Mouse (Mus musculus): ENCODE measurements at regions not wholly inside any gene's neighbourhood (a gene's known extent, or its start where the extent isn't known, plus 50 kb on each side); places are given as distances from the start of the nearest gene placed in this dataset.

DNA sequence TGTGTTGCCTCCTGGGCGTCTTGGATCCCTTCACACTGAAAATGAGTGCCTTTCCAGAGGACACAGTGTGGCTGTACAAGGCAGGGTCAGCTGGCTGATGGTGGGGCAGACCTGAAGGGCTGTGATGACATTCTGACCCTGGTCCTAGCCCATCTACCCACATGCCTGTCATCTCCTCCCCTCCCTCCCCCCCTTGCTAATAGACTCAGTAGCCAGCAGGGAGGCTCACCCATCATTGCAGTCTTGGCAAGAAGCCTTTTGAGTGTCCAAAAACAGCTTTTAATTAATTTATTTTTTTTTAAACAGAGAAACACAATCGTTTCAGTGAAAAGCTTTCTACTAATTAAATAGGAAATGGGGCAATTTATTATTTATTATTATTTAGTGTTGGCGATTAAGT is 67.0 kb upstream of the Ssx2ip start:
- H3K36me3 ChIP-seq (ENCODE audit: control insufficient read depth, insufficient read depth, low read length) = no peaks in the 10 kb centered on the region
- H3K27ac ChIP-seq (ENCODE audit: low read length) = peak overlapping the region; percentile 22; the same call in 1 of the 2 replicates
- no peak overlapping the region for H3K9ac ChIP-seq (ENCODE audit: low read length)
- H3K4me2 ChIP-seq (ENCODE audit: low read depth, low read length) = peak overlapping the region; percentile 49
- H3K4me3 ChIP-seq (ENCODE audit: low read length) = no peak overlapping the region; the same call in 1 of the 2 replicates
- peaks cover 13% of the 10 kb centered on the region for H3K4me1 ChIP-seq (replicated peaks; ENCODE audit: control insufficient read depth, insufficient read depth, low read length)
- ATAC-seq (ENCODE audit: low read depth) = 0 out of 2 replicates have a peak, but pooled peaks have one; percentile 23
- H3K9me3 ChIP-seq (ENCODE audit: control insufficient read depth, low read length) = no peaks in the 10 kb centered on the region
- 51% methylated on average over 3 of the region's 3 CpGs for WGBS
- no peaks in the 10 kb centered on the region for H3K27me3 ChIP-seq (ENCODE audit: control insufficient read depth, insufficient read depth, low read depth, low read length)

- peak overlapping the region; percentile 55 for H3K27ac ChIP-seq (ENCODE audit: low read length)
- peak; percentile 81 for ATAC-seq (ENCODE audit: low read depth)
- WGBS = 16% methylated on average over 7 of the region's 7 CpGs
Observed at GRCm38 (mm10) chr3:146337861-146338281, 66.6 kb upstream of the Ssx2ip start.

GRCm38 (mm10) chr3:146338445-146338844 is 66.0 kb upstream of the Ssx2ip start:
- peaks cover 13% of the 10 kb centered on the region for H3K4me1 ChIP-seq (replicated peaks; ENCODE audit: control insufficient read depth, insufficient read depth, low read length)
- H3K4me2 ChIP-seq (ENCODE audit: low read depth, low read length) = 0 out of 2 replicates have a peak overlapping the region, but pooled peaks have one; percentile 49
- H3K9ac ChIP-seq (ENCODE audit: low read length) = no peak overlapping the region
- 46% methylated on average over 9 of the region's 9 CpGs for WGBS
- H3K9me3 ChIP-seq (ENCODE audit: control insufficient read depth, low read length) = no peaks in the 10 kb centered on the region
- no peaks in the 10 kb centered on the region for H3K36me3 ChIP-seq (ENCODE audit: control insufficient read depth, insufficient read depth, low read length)
- no peaks in the 10 kb centered on the region for H3K27me3 ChIP-seq (ENCODE audit: control insufficient read depth, insufficient read depth, low read depth, low read length)
- ATAC-seq (ENCODE audit: low read depth) = no peak
- peak overlapping the region; percentile 55; the same call in 1 of the 2 replicates for H3K27ac ChIP-seq (ENCODE audit: low read length)
- H3K4me3 ChIP-seq (ENCODE audit: low read length) = no peak overlapping the region

More at GRCm38 (mm10) chr3:146337861-146338281, 66.6 kb upstream of the Ssx2ip start:
- Histone ChIP-seq H3K4me2 (ENCODE audit: low read depth, low read length) (peak overlapping the region; percentile 49), H3K9ac (ENCODE audit: low read length) (peak overlapping the region; percentile 26; the same call in 1 of the 2 replicates), H3K27me3 (ENCODE audit: control insufficient read depth, insufficient read depth, low read depth, low read length) (no peaks in the 10 kb centered on the region), H3K4me3 (ENCODE audit: low read length) (peak overlapping the region; percentile 28), H3K9me3 (ENCODE audit: control insufficient read depth, low read length) (no peaks in the 10 kb centered on the region), H3K36me3 (ENCODE audit: control insufficient read depth, insufficient read depth, low read length) (no peaks in the 10 kb centered on the region), H3K4me1 (replicated peaks; ENCODE audit: control insufficient read depth, insufficient read depth, low read length) (peaks cover 13% of the 10 kb centered on the region)

- 48% methylated on average over 12 of the region's 12 CpGs for WGBS
- no peak overlapping the region for H3K27ac ChIP-seq (ENCODE audit: low read length)
- H3K9me3 ChIP-seq (ENCODE audit: control insufficient read depth, low read length) = no peaks in the 10 kb centered on the region
- no peak overlapping the region for H3K4me2 ChIP-seq (ENCODE audit: low read depth, low read length)
- H3K36me3 ChIP-seq (ENCODE audit: control insufficient read depth, insufficient read depth, low read length) = no peaks in the 10 kb centered on the region
- no peaks in the 10 kb centered on the region for H3K27me3 ChIP-seq (ENCODE audit: control insufficient read depth, insufficient read depth, low read depth, low read length)
- H3K4me3 ChIP-seq (ENCODE audit: low read length) = no peak overlapping the region
- no peak for ATAC-seq (ENCODE audit: low read depth)
- peaks cover 15% of the 10 kb centered on the region for H3K4me1 ChIP-seq (replicated peaks; ENCODE audit: control insufficient read depth, insufficient read depth, low read length)
- no peak overlapping the region for H3K9ac ChIP-seq (ENCODE audit: low read length)
Observed at GRCm38 (mm10) chr3:146340316-146341055, 64.0 kb upstream of the Ssx2ip start.

DNA sequence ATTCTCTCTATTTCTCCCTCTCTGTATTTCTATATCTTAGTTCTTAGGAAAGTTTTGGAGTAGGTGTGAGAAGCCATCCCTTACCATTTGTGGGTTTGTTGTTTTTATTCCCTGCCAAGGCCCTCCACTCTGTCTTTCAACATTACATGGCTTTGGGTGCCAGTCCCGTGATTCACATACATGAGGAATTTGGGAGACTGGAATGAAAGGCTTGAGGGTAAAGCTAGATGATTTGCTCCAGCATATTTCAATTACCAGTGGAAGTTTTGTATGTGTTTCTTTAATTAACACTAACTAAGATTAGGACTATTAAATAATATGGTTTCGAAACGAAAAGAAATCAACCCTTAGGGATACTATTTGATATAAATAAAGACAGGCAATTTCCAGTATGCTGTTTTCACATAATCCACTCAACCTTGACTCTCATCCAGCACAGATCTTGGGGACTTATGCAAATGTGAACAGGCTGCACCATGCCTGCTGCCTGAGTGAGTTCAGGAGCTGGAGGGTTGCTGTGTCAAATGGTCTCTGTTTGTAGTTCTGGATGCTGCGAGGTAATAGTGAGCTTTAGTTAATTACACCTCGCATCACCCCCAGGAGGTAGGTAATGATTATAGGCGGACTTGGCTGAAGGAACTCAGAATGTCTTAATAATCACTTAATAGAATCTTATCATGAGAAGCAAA is 62.6 kb upstream of the Ssx2ip start:
- WGBS = 76% methylated on average over 6 of the region's 6 CpGs
- H3K27me3 ChIP-seq (ENCODE audit: control insufficient read depth, insufficient read depth, low read depth, low read length) = no peaks in the 10 kb centered on the region
- H3K4me1 ChIP-seq (replicated peaks; ENCODE audit: control insufficient read depth, insufficient read depth, low read length) = peaks cover 16% of the 10 kb centered on the region
- H3K4me3 ChIP-seq (ENCODE audit: low read length) = no peak overlapping the region
- H3K27ac ChIP-seq (ENCODE audit: low read length) = no peak overlapping the region
- no peaks in the 10 kb centered on the region for H3K36me3 ChIP-seq (ENCODE audit: control insufficient read depth, insufficient read depth, low read length)
- no peak for ATAC-seq (ENCODE audit: low read depth)
- H3K4me2 ChIP-seq (ENCODE audit: low read depth, low read length) = no peak overlapping the region
- H3K9me3 ChIP-seq (ENCODE audit: control insufficient read depth, low read length) = no peaks in the 10 kb centered on the region
- no peak overlapping the region for H3K9ac ChIP-seq (ENCODE audit: low read length)

GRCm38 (mm10) chr3:146342727-146343126 is 61.7 kb upstream of the Ssx2ip start:
- H3K9me3 ChIP-seq (ENCODE audit: control insufficient read depth, low read length) = no peaks in the 10 kb centered on the region
- peaks cover 11% of the 10 kb centered on the region; the same call in 1 of the 2 replicates for H3K4me1 ChIP-seq (replicated peaks; ENCODE audit: control insufficient read depth, insufficient read depth, low read length)
- H3K9ac ChIP-seq (ENCODE audit: low read length) = no peak overlapping the region
- no peaks in the 10 kb centered on the region for H3K36me3 ChIP-seq (ENCODE audit: control insufficient read depth, insufficient read depth, low read length)
- WGBS = 96% methylated on average over 1 of the region's 1 CpGs
- ATAC-seq (ENCODE audit: low read depth) = no peak
- no peak overlapping the region for H3K4me2 ChIP-seq (ENCODE audit: low read depth, low read length)
- H3K27me3 ChIP-seq (ENCODE audit: control insufficient read depth, insufficient read depth, low read depth, low read length) = no peaks in the 10 kb centered on the region
- H3K27ac ChIP-seq (ENCODE audit: low read length) = no peak overlapping the region
- H3K4me3 ChIP-seq (ENCODE audit: low read length) = no peak overlapping the region

- whole genome bisulfite sequencing = 53% methylated on average over 9 of the region's 9 CpGs
- Histone ChIP-seq H3K4me2 (ENCODE audit: low read depth, low read length) (no peak overlapping the region), H3K4me1 (replicated peaks; ENCODE audit: control insufficient read depth, insufficient read depth, low read length) (0 out of 2 replicates have a peak, but pooled peaks cover 2% of the 10 kb centered on the region), H3K27me3 (ENCODE audit: control insufficient read depth, insufficient read depth, low read depth, low read length) (no peaks in the 10 kb centered on the region), H3K4me3 (ENCODE audit: low read length) (no peak overlapping the region), H3K9ac (ENCODE audit: low read length) (no peak overlapping the region), H3K9me3 (ENCODE audit: control insufficient read depth, low read length) (no peaks in the 10 kb centered on the region), H3K36me3 (ENCODE audit: control insufficient read depth, insufficient read depth, low read length) (no peaks in the 10 kb centered on the region), H3K27ac (ENCODE audit: low read length) (no peak overlapping the region)
- ATAC-seq (ENCODE audit: low read depth) = peak; percentile 58; the same call in 1 of the 2 replicates
Observed at GRCm38 (mm10) chr3:146343649-146344401, 60.6 kb upstream of the Ssx2ip start.

DNA sequence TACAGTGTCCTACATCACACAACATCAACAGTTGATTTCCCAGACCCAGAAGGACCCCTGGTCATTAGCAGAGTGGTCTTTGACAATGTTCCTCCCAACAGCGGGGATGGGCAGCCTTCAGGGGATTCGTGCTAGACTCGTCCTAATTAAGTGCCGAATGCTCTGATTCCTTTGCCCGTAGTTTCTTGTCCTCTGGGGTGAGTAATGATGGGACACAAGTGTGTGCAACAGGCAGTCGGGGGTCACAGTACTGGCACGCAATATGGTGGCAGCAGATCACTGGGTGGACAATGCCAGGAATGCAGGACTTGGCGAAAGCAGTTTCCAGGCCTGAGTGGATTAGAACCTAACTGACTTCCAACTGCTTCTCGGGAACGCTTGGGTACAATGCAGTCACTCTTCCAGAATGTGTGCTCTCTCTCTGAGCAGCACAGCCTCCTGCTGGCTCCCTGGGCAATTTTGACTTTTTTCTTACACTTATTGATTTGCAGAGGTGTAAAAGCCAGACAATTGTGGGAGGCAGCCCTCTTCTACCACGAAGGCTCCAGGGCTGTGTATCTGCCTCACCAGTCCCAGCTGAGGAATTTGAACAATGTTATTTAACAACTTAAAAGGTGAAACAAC is 59.9 kb upstream of the Ssx2ip start:
- no peaks in the 10 kb centered on the region for H3K27me3 ChIP-seq (ENCODE audit: control insufficient read depth, insufficient read depth, low read depth, low read length)
- H3K36me3 ChIP-seq (ENCODE audit: control insufficient read depth, insufficient read depth, low read length) = no peaks in the 10 kb centered on the region
- H3K27ac ChIP-seq (ENCODE audit: low read length) = no peak overlapping the region
- no peaks in the 10 kb centered on the region for H3K9me3 ChIP-seq (ENCODE audit: control insufficient read depth, low read length)
- 76% methylated on average over 11 of the region's 11 CpGs for WGBS
- H3K9ac ChIP-seq (ENCODE audit: low read length) = no peak overlapping the region
- H3K4me1 ChIP-seq (replicated peaks; ENCODE audit: control insufficient read depth, insufficient read depth, low read length) = 0 out of 2 replicates have a peak, but pooled peaks cover 2% of the 10 kb centered on the region
- H3K4me2 ChIP-seq (ENCODE audit: low read depth, low read length) = no peak overlapping the region
- no peak for ATAC-seq (ENCODE audit: low read depth)
- H3K4me3 ChIP-seq (ENCODE audit: low read length) = no peak overlapping the region
